Mouse (Mus musculus) hindbrain, embryonic 11.5 days (tissue): Measurements from ENCODE around the gene Dab2ip. TPM values are rescaled to one million over a fixed set of nuclear protein-coding genes. Genes with fewer than 3 reads are reported as not detected.

ENCODE experiments used
- ATAC-seq: fragments of 200-750 bp; cut with Nextera tagmentation; 2 replicates; pipeline ENCODE4 v1.8.0; 2017; ENCODE audit warnings: mild to moderate bottlenecking, moderate TSS enrichment, moderate library complexity; ENCODE audit not compliant: low FRiP score
- DNase-seq: peaks from one replicate; pipeline ENCODE4 v3.0.0-alpha.2; 2015; ENCODE audit warnings: low spot score
- H3K27ac ChIP-seq: fragments of 300-500 bp; sonication (generic); 2 replicates; pipeline ENCODE4 v1.5.1; 2014; ENCODE audit warnings: mild to moderate bottlenecking, low read depth, low read length
- H3K27me3 ChIP-seq: fragments of 300-500 bp; sonication (generic); 2 replicates; pipeline ENCODE4 v1.6.1; 2014; ENCODE audit warnings: mild to moderate bottlenecking, low read length, moderate library complexity, mixed read lengths; ENCODE audit not compliant: control insufficient read depth, insufficient read depth
- H3K36me3 ChIP-seq: fragments of 300-500 bp; sonication (generic); 2 replicates; pipeline ENCODE4 v1.6.1; 2014; ENCODE audit warnings: mild to moderate bottlenecking, low read length, moderate library complexity, mixed read lengths; ENCODE audit not compliant: control insufficient read depth, insufficient read depth
- H3K4me1 ChIP-seq: fragments of 300-500 bp; sonication (generic); replicated peaks from 2 replicates; pipeline ENCODE4 v1.6.1; 2014; ENCODE audit warnings: low read length, mixed read lengths; ENCODE audit not compliant: control insufficient read depth, insufficient read depth
- H3K4me2 ChIP-seq: fragments of 300-500 bp; sonication (generic); replicated peaks from 2 replicates; pipeline ENCODE4 v1.6.1; 2014; ENCODE audit warnings: mild to moderate bottlenecking, low read depth, low read length
- H3K4me3 ChIP-seq: fragments of 300-500 bp; sonication (generic); 2 replicates; pipeline ENCODE4 v1.5.1; 2014; ENCODE audit warnings: low read depth, low read length
- H3K9ac ChIP-seq: fragments of 300-500 bp; sonication (generic); 2 replicates; pipeline ENCODE4 v1.6.1; 2014; ENCODE audit warnings: low read depth, low read length
- H3K9me3 ChIP-seq: fragments of 300-500 bp; sonication (generic); 2 replicates; pipeline ENCODE4 v1.6.1; 2016; ENCODE audit warnings: low read length; ENCODE audit not compliant: control insufficient read depth
- WGBS: fragments of 180-500 bp; shearing (Covaris S2); extraction: QIAGEN DNeasy Blood & Tissue Kit; methylation state at CpG from one replicate; pipeline ENCODE4 v1.1.7; 2014; 5-methylcytosine and 5-hydroxymethylcytosine counted together
- polyA plus RNA-seq: library from polyadenylated mRNA; unstranded; fragments of >200 nt; fragmentation: Nextera tagmentation; extraction: Ambion mirVana; gene quantifications from 2 replicates; pipeline ENCODE4 v1.2.1, GENCODE M21; 2014

Gene Dab2ip
- polyA plus RNA-seq, 1 experiment from 2014 or later, result 37.8 TPM

DNA sequence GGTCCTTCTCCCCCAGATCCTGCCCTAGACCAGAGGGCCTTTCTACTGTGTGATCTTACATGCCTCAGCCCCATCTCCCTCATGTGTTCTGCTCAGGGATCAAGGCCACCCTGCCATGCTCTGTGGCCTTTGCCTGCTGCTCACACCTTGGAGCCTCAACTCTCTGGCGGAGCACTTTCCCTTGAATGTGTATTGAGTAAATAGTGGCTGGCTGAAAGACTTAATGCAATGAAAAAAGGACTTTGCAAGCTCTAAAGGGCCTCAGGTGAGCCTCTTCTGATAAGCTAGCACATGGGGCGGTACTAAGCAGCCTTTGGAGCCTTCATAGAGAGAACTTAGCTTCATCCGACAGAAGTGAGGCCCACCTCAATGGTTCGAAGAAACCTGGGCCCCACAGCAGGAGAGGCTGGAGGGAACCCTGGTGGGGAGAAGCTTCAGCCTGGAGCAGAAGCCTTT is 9.7 kb downstream of the Dab2ip start:
- Histone ChIP-seq H3K36me3 (no peaks in the 10 kb centered on the region), H3K27me3 (peaks cover 2% of the 10 kb centered on the region), H3K9ac (no peak overlapping the region), H3K4me3 (no peak overlapping the region), H3K9me3 (no peaks in the 10 kb centered on the region), H3K4me1 (no peaks in the 10 kb centered on the region), H3K27ac (no peak overlapping the region), H3K4me2 (no peak overlapping the region)
- ATAC-seq, result no peak
- no peak for DNase-seq
- 92% methylated on average over 4 of the region's 4 CpGs for WGBS

DNA sequence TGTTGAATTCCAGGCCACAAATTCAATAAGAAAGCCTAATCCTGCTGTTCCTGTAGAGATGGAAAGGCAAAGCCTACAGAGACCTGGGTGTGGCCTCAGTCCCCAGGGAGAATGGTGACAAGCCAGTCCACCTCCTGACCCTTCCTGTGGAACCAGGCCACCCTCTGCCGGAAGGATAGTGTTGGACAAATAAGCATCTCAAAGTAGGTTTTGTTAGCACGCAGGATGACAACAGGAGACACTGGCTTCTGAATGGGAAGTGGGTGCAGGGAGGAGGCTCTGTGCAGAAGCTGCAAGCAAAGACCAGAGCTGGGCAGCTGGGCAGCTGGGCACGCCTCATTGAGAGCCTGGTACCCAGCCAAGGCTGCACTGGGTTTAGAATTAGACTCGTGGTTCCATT is 12.7 kb downstream of the Dab2ip start:
- Histone ChIP-seq H3K4me1 (no peaks in the 10 kb centered on the region), H3K9ac (no peak overlapping the region), H3K36me3 (no peaks in the 10 kb centered on the region), H3K9me3 (no peaks in the 10 kb centered on the region), H3K4me2 (no peak overlapping the region), H3K27ac (no peak overlapping the region), H3K4me3 (no peak overlapping the region), H3K27me3 (peaks cover under 1% of the 10 kb centered on the region; the same call in 1 of the 2 replicates)
- WGBS, result 73% methylated on average over 4 of the region's 4 CpGs
- ATAC-seq (no peak), DNase-seq (no peak)

DNA sequence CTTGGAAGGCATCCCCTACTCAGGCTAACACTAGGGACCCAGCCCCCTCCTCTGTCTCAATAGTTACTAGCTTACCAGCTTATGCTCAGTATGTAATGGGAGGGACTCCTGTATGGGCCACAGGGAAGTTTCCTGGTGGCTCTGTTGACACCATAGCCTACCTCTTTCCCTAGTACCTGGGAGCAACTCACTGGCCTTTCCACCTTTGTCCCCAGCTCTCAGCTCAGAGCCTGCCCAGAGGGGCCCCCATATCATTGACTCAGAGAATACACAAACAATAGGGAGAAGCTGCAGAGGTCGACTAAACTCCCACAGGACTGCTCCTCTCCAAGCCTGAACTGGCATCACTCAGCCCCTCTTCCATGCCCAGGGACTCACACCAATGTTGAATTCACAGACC is 16.6 kb downstream of the Dab2ip start:
- H3K27ac ChIP-seq, result no peak overlapping the region
- no peak overlapping the region for H3K4me2 ChIP-seq
- H3K9ac ChIP-seq, result no peak overlapping the region
- H3K4me3 ChIP-seq, result no peak overlapping the region
- WGBS, result 38% methylated on average over 1 of the region's 1 CpGs
- no peaks in the 10 kb centered on the region for H3K36me3 ChIP-seq
- no peaks in the 10 kb centered on the region for H3K9me3 ChIP-seq
- 0 out of 2 replicates have a peak, but pooled peaks cover 3% of the 10 kb centered on the region for H3K27me3 ChIP-seq
- no peaks in the 10 kb centered on the region for H3K4me1 ChIP-seq
- ATAC-seq, result no peak
- no peak for DNase-seq

DNA sequence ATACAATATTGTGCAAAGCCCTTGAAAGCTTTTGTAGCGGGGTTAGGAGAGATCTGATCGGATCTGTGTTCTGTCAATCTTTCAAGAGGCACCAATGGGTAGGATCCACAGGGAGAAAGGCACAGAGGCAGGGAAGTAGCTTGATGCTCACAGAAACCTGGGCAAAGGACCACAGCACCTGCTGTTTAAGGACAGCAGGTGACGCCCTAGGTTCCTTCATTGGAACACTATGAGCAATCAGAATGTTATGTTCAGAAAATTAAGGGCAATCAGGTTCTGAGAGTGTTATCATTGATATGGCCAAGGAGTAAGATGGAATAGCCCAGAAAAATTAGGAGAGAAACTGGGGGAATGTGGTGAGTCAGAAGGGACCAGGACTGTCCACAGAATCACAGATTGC is 18.6 kb downstream of the Dab2ip start:
- no peaks in the 10 kb centered on the region for H3K36me3 ChIP-seq
- no peaks in the 10 kb centered on the region; the same call in 1 of the 2 replicates for H3K4me1 ChIP-seq
- no peak overlapping the region for H3K27ac ChIP-seq
- H3K4me2 ChIP-seq, result no peak overlapping the region
- peaks cover 13% of the 10 kb centered on the region for H3K27me3 ChIP-seq
- H3K9me3 ChIP-seq, result no peaks in the 10 kb centered on the region
- whole genome bisulfite sequencing, result 86% methylated on average over 3 of the region's 3 CpGs
- H3K9ac ChIP-seq, result no peak overlapping the region
- DNase-seq (no peak), ATAC-seq (no peak)
- no peak overlapping the region for H3K4me3 ChIP-seq

DNA sequence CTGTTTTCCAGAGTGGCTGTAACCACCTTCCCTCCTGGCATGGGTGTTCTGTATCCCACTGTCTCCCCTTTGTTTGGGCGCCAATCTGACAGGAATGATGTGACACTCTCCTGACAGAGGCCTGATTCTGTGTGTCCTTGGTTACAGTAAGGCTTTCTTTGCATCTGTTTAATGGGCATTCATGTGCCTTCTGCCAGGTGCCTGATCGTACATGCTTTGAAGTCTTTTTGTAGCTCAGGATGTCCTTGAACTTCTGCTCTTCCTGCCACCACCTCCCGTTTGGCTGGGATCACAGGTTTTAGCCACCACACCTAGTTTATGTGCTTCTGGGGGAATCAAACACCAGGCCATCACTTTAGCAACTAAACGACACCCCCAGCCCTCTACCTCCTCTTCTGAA is 22.0 kb downstream of the Dab2ip start:
- Histone ChIP-seq H3K36me3 (no peaks in the 10 kb centered on the region), H3K27me3 (peaks cover 33% of the 10 kb centered on the region), H3K4me2 (no peak overlapping the region), H3K4me3 (no peak overlapping the region), H3K9ac (no peak overlapping the region), H3K4me1 (peaks cover 4% of the 10 kb centered on the region; the same call in 1 of the 2 replicates), H3K27ac (no peak overlapping the region), H3K9me3 (no peaks in the 10 kb centered on the region)
- DNase-seq (no peak), ATAC-seq (no peak)
- WGBS, result 64% methylated on average over 4 of the region's 4 CpGs

DNA sequence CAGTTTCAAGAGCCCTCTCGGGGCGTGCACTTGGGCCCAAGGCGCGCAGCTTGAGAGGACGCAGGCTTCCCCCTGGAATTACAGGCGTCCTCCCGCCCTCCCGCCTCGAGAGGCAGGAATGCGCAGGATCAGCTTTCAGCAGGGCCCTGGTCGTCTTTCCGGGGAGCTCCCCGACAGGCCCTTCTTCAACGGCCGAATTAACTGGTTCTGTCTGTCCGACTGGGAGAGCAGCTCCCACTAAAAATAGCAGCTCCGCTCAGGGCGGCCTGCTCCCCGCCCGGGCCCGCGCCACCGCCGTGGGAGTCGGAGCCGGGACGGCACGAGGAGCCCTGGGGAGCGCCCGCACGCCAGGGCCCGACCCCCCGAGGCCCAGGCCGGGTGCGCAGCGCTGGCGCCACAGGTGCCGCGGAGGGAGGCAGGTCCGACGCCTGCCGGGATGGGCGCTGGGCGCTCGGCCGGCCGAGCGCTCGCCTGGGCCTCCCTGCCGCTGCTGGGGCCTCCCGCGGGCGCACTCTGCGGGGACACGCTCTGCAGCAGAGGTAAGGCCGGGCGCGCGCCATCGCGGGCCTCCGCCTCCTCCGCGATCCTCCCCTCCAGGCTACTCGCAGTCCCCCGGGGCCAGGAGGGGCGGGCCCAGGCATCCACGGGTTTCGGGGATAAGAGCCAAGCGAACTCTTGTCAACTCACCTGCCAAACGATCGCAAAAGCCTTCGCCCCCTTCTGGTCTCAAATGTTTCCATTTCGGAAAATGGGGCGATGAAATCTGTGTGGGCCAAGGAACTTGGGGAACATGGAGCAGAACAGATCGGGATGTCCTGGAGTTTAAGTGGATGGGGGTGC is 23.7 kb downstream of the Dab2ip start:
- Histone ChIP-seq H3K9me3 (no peaks in the 10 kb centered on the region), H3K4me1 (peaks cover 4% of the 10 kb centered on the region; the same call in 1 of the 2 replicates), H3K4me2 (peak overlapping the region; percentile 98), H3K27me3 (peaks cover 35% of the 10 kb centered on the region), H3K27ac (no peak overlapping the region), H3K9ac (peak overlapping the region; percentile 61), H3K36me3 (no peaks in the 10 kb centered on the region), H3K4me3 (peak overlapping the region; percentile 43)
- under 1% methylated on average over 64 of the region's 76 CpGs for WGBS
- DNase-seq, result peak; percentile 66
- ATAC-seq, result peak; percentile 52; the same call in 1 of the 2 replicates

DNA sequence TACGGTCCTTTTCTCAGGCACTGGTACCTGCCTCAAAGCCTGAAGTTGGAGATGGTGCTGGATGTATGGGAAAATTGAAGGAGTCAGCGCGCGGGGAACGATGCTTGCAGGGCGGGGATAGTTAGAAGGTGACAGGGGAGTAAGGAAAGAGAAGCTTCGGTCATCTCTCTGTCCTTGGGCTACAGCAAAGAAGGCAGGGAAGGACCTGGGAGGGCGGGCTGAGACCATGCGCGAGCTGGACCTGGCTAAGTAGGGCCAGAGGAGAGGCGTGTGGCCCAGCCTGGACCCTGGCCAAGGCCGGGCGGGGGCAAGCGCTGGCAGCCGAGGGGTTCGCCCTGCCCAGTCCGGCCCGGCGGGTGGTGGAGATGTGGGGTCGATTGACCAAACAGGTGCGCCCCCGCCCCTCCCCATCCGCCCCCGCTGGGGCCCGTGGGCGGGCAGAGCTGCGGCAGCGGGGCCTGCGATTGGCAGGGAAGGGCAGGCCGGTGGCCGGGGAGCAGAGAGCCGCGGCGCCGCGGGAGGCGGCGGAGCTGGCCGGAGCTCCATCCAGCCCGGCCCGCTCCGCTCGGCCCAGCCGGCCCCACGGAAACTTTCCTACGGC is 24.4 kb downstream of the Dab2ip start:
- Histone ChIP-seq H3K9me3 (no peaks in the 10 kb centered on the region), H3K27ac (no peak overlapping the region), H3K4me3 (peak overlapping the region; percentile 43), H3K4me1 (peaks cover 5% of the 10 kb centered on the region; the same call in 1 of the 2 replicates), H3K27me3 (peaks cover 35% of the 10 kb centered on the region), H3K9ac (peak overlapping the region; percentile 61), H3K4me2 (peak overlapping the region; percentile 98), H3K36me3 (no peaks in the 10 kb centered on the region)
- DNase-seq, result peak; percentile 62
- peak; percentile 52; the same call in 1 of the 2 replicates for ATAC-seq
- WGBS, result under 1% methylated on average over 43 of the region's 46 CpGs

DNA sequence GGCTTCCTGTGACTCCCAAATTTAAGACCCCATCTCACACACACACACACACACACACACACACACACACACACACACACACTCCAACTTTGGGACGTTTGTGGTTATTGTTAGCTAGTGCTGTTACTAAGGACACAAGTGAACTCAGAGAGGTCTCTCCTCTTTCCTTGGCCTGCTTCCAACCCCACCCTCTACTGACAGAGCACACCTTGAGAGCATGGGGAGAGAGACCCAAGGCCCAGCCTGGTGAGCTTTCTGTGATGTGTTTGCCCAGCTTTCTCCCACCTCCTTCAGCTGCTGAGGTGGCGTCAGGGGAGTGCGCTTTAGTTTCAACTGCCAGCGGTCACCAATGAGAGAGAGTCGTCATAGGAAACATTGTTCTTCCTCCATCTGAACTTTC is 25.3 kb downstream of the Dab2ip start:
- Histone ChIP-seq H3K9me3 (no peaks in the 10 kb centered on the region), H3K27ac (no peak overlapping the region), H3K4me1 (peaks cover 9% of the 10 kb centered on the region; the same call in 1 of the 2 replicates), H3K27me3 (peaks cover 34% of the 10 kb centered on the region), H3K36me3 (no peaks in the 10 kb centered on the region), H3K4me2 (peak overlapping the region; percentile 98; the same call in 1 of the 2 replicates), H3K9ac (no peak overlapping the region), H3K4me3 (no peak overlapping the region)
- DNase-seq (no peak), ATAC-seq (no peak)
- 48% methylated on average over 5 of the region's 5 CpGs for WGBS
